Mouse (Mus musculus): Measurements from ENCODE around the gene Limk1. TPM values are rescaled to one million over a fixed set of nuclear protein-coding genes. Genes with fewer than 3 reads are reported as not detected.
A peak's percentile ranks its signal among the peaks of the same experiment; 100 is the strongest.

Gene Limk1
- total and polyA plus RNA-seq, 2 experiments from 2014 or later: 16.7 to 76.5 TPM

- ATAC-seq (ENCODE audit: low FRiP score) (no peak), DNase-seq (ENCODE audit: low spot score) (no peak)
- Histone ChIP-seq H3K9ac (replicated peaks; ENCODE audit: low read length, poor library complexity, severe bottlenecking) (no peak overlapping the region), H3K27me3 (ENCODE audit: insufficient read depth, low read length) (no peaks in the 10 kb centered on the region), H3K27ac (ENCODE audit: low read depth, low read length) (no peak overlapping the region), H3K4me2 (ENCODE audit: low read depth, low read length, poor library complexity, severe bottlenecking) (no peak overlapping the region), H3K4me3 (ENCODE audit: low read depth, low read length) (no peak overlapping the region), H3K9me3 (ENCODE audit: low read length) (no peaks in the 10 kb centered on the region), H3K36me3 (ENCODE audit: insufficient read depth, low read length) (no peaks in the 10 kb centered on the region), H3K4me1 (ENCODE audit: insufficient read depth, low read length) (no peaks in the 10 kb centered on the region)
- 72% methylated on average over 2 of the region's 2 CpGs for WGBS
- TF ChIP-seq CTCF (IDR thresholded peaks at IDR 0.05): no peak
Measured at GRCm38 (mm10) chr5:134647394-134647793, 41.0 kb downstream of the Limk1 start.

- DNase-seq (ENCODE audit: low spot score) (no peak), ATAC-seq (ENCODE audit: low FRiP score) (no peak)
- Histone ChIP-seq H3K9ac (replicated peaks; ENCODE audit: low read length, poor library complexity, severe bottlenecking) (no peak overlapping the region), H3K36me3 (ENCODE audit: insufficient read depth, low read length) (no peaks in the 10 kb centered on the region), H3K4me1 (ENCODE audit: insufficient read depth, low read length) (no peaks in the 10 kb centered on the region), H3K27ac (ENCODE audit: low read depth, low read length) (no peak overlapping the region), H3K4me2 (ENCODE audit: low read depth, low read length, poor library complexity, severe bottlenecking) (no peak overlapping the region), H3K4me3 (ENCODE audit: low read depth, low read length) (no peak overlapping the region), H3K9me3 (ENCODE audit: low read length) (no peaks in the 10 kb centered on the region), H3K27me3 (ENCODE audit: insufficient read depth, low read length) (no peaks in the 10 kb centered on the region)
- WGBS: 70% methylated on average over 4 of the region's 4 CpGs
- no peak for TF ChIP-seq CTCF (IDR thresholded peaks at IDR 0.05)
Measured at GRCm38 (mm10) chr5:134646461-134646860, 41.9 kb downstream of the Limk1 start.

GRCm38 (mm10) chr5:134644643-134645118 lies 43.7 kb downstream of the Limk1 start:
- Histone ChIP-seq H3K36me3 (ENCODE audit: insufficient read depth, low read length) (no peaks in the 10 kb centered on the region), H3K27ac (ENCODE audit: low read depth, low read length) (no peak overlapping the region), H3K27me3 (ENCODE audit: insufficient read depth, low read length) (no peaks in the 10 kb centered on the region), H3K4me3 (ENCODE audit: low read depth, low read length) (no peak overlapping the region), H3K9me3 (ENCODE audit: low read length) (no peaks in the 10 kb centered on the region), H3K4me2 (ENCODE audit: low read depth, low read length, poor library complexity, severe bottlenecking) (no peak overlapping the region), H3K4me1 (ENCODE audit: insufficient read depth, low read length) (no peaks in the 10 kb centered on the region), H3K9ac (replicated peaks; ENCODE audit: low read length, poor library complexity, severe bottlenecking) (no peak overlapping the region)
- peak; percentile 19 for DNase-seq (ENCODE audit: low spot score)
- WGBS: 76% methylated on average over 8 of the region's 8 CpGs
- ATAC-seq (ENCODE audit: low FRiP score): no peak
- TF ChIP-seq CTCF (IDR thresholded peaks at IDR 0.05): no peak

- 74% methylated on average over 1 of the region's 1 CpGs for WGBS
- H3K4me2 ChIP-seq (ENCODE audit: low read depth, low read length, poor library complexity, severe bottlenecking): no peak overlapping the region
- no peaks in the 10 kb centered on the region for H3K36me3 ChIP-seq (ENCODE audit: insufficient read depth, low read length)
- H3K4me3 ChIP-seq (ENCODE audit: low read depth, low read length): no peak overlapping the region
- 0 out of 2 replicates have a peak, but pooled peaks have one; percentile 26 for TF ChIP-seq CTCF (IDR thresholded peaks at IDR 0.05)
- no peak for ATAC-seq (ENCODE audit: low FRiP score)
- no peak for DNase-seq (ENCODE audit: low spot score)
- no peaks in the 10 kb centered on the region for H3K27me3 ChIP-seq (ENCODE audit: insufficient read depth, low read length)
- no peaks in the 10 kb centered on the region for H3K4me1 ChIP-seq (ENCODE audit: insufficient read depth, low read length)
- H3K27ac ChIP-seq (ENCODE audit: low read depth, low read length): no peak overlapping the region
- no peak overlapping the region for H3K9ac ChIP-seq (replicated peaks; ENCODE audit: low read length, poor library complexity, severe bottlenecking)
- H3K9me3 ChIP-seq (ENCODE audit: low read length): no peaks in the 10 kb centered on the region
Measured at GRCm38 (mm10) chr5:134644121-134644520, 44.3 kb downstream of the Limk1 start.

- peaks cover 2% of the 10 kb centered on the region; the same call in 1 of the 2 replicates for H3K36me3 ChIP-seq (ENCODE audit: insufficient read depth, low read length)
- 93% methylated on average over 3 of the region's 3 CpGs for WGBS
- no peak overlapping the region for H3K4me2 ChIP-seq (ENCODE audit: low read depth, low read length, poor library complexity, severe bottlenecking)
- no peak for DNase-seq (ENCODE audit: low spot score)
- peaks cover 6% of the 10 kb centered on the region; the same call in 1 of the 2 replicates for H3K4me1 ChIP-seq (ENCODE audit: insufficient read depth, low read length)
- ATAC-seq (ENCODE audit: low FRiP score): no peak
- no peak for TF ChIP-seq CTCF (IDR thresholded peaks at IDR 0.05)
- H3K9ac ChIP-seq (replicated peaks; ENCODE audit: low read length, poor library complexity, severe bottlenecking): no peak overlapping the region
- H3K9me3 ChIP-seq (ENCODE audit: low read length): no peaks in the 10 kb centered on the region
- no peak overlapping the region for H3K4me3 ChIP-seq (ENCODE audit: low read depth, low read length)
- no peak overlapping the region for H3K27ac ChIP-seq (ENCODE audit: low read depth, low read length)
- H3K27me3 ChIP-seq (ENCODE audit: insufficient read depth, low read length): no peaks in the 10 kb centered on the region
Measured at GRCm38 (mm10) chr5:134640371-134640770, 48.0 kb downstream of the Limk1 start.

GRCm38 (mm10) chr5:134639269-134639682 lies 49.1 kb downstream of the Limk1 start, which contains the start of gene Eif4h:
Gene Eif4h (minus strand): TSS chr5:134639490.
- no peaks in the 10 kb centered on the region for H3K9me3 ChIP-seq (ENCODE audit: low read length)
- 0% methylated on average over 49 of the region's 52 CpGs for WGBS
- ATAC-seq (ENCODE audit: low FRiP score) (peak; percentile 92), DNase-seq (ENCODE audit: low spot score) (peak; percentile 97)
- H3K36me3 ChIP-seq (ENCODE audit: insufficient read depth, low read length): peaks cover 5% of the 10 kb centered on the region; the same call in 1 of the 2 replicates
- peak within 1 kb of the TSS; percentile 97 for H3K27ac ChIP-seq (ENCODE audit: low read depth, low read length)
- H3K9ac ChIP-seq (replicated peaks; ENCODE audit: low read length, poor library complexity, severe bottlenecking): peak within 1 kb of the TSS; percentile 98
- TF ChIP-seq CTCF (IDR thresholded peaks at IDR 0.05): no peak
- peaks cover 6% of the 10 kb centered on the region; the same call in 1 of the 2 replicates for H3K4me1 ChIP-seq (ENCODE audit: insufficient read depth, low read length)
- no peaks in the 10 kb centered on the region for H3K27me3 ChIP-seq (ENCODE audit: insufficient read depth, low read length)
- H3K4me3 ChIP-seq (ENCODE audit: low read depth, low read length): peak within 1 kb of the TSS; percentile 99
- H3K4me2 ChIP-seq (ENCODE audit: low read depth, low read length, poor library complexity, severe bottlenecking): peak within 1 kb of the TSS; percentile 59
